Mouse (Mus musculus): ENCODE data around the gene Zfp36l2. TPM values are rescaled to one million over a fixed set of nuclear protein-coding genes. Genes with fewer than 3 reads are reported as not detected.

The Zfp36l2 gene
- polyA plus RNA-seq, 1 experiment from 2014 or later, result 29.6 TPM

GRCm38 (mm10) chr17:84181502-84182310 lies 6.0 kb downstream of the Zfp36l2 start:
- peak; percentile 19; the same call in 1 of the 2 replicates for TF ChIP-seq CTCF (IDR thresholded peaks at IDR 0.05; ENCODE audit: low read depth)
- Histone ChIP-seq H3K36me3 (ENCODE audit: control insufficient read depth, insufficient read depth) (peaks cover 16% of the 10 kb centered on the region), H3K4me1 (replicated peaks; ENCODE audit: control insufficient read depth, insufficient read depth, low read length) (peaks cover 22% of the 10 kb centered on the region), H3K4me3 (ENCODE audit: low read depth, low read length) (no peak overlapping the region), H3K9me3 (ENCODE audit: control insufficient read depth) (no peaks in the 10 kb centered on the region), H3K27ac (ENCODE audit: low read depth, low read length) (peak overlapping the region; percentile 88), H3K27me3 (replicated peaks; ENCODE audit: control insufficient read depth, insufficient read depth, low read length) (no peaks in the 10 kb centered on the region), H3K4me2 (replicated peaks; ENCODE audit: low read depth) (peak overlapping the region; percentile 62), H3K9ac (ENCODE audit: low read depth, low read length) (no peak overlapping the region)
- WGBS, result 48% methylated on average over 18 of the region's 18 CpGs
- ATAC-seq, result no peak

- TF ChIP-seq CTCF (IDR thresholded peaks at IDR 0.05; ENCODE audit: low read depth), result no peak
- Histone ChIP-seq H3K4me2 (replicated peaks; ENCODE audit: low read depth) (peak overlapping the region; percentile 62), H3K9ac (ENCODE audit: low read depth, low read length) (0 out of 2 replicates have a peak overlapping the region, but pooled peaks have one; percentile 12), H3K4me1 (replicated peaks; ENCODE audit: control insufficient read depth, insufficient read depth, low read length) (peaks cover 22% of the 10 kb centered on the region), H3K27ac (ENCODE audit: low read depth, low read length) (peak overlapping the region; percentile 88), H3K36me3 (ENCODE audit: control insufficient read depth, insufficient read depth) (peaks cover 8% of the 10 kb centered on the region), H3K27me3 (replicated peaks; ENCODE audit: control insufficient read depth, insufficient read depth, low read length) (no peaks in the 10 kb centered on the region), H3K9me3 (ENCODE audit: control insufficient read depth) (no peaks in the 10 kb centered on the region), H3K4me3 (ENCODE audit: low read depth, low read length) (no peak overlapping the region; the same call in 1 of the 2 replicates)
- 29% methylated on average over 11 of the region's 11 CpGs for WGBS
- ATAC-seq, result peak; percentile 67
Observed at GRCm38 (mm10) chr17:84180715-84181501, 6.8 kb downstream of the Zfp36l2 start.

GRCm38 (mm10) chr17:84179973-84180365 lies 7.8 kb downstream of the Zfp36l2 start:
- no peak overlapping the region for H3K4me2 ChIP-seq (replicated peaks; ENCODE audit: low read depth)
- H3K9me3 ChIP-seq (ENCODE audit: control insufficient read depth), result no peaks in the 10 kb centered on the region
- peaks cover 3% of the 10 kb centered on the region; the same call in 1 of the 2 replicates for H3K36me3 ChIP-seq (ENCODE audit: control insufficient read depth, insufficient read depth)
- peaks cover 22% of the 10 kb centered on the region for H3K4me1 ChIP-seq (replicated peaks; ENCODE audit: control insufficient read depth, insufficient read depth, low read length)
- H3K27me3 ChIP-seq (replicated peaks; ENCODE audit: control insufficient read depth, insufficient read depth, low read length), result no peaks in the 10 kb centered on the region
- ATAC-seq, result no peak
- no peak overlapping the region for H3K27ac ChIP-seq (ENCODE audit: low read depth, low read length)
- no peak for TF ChIP-seq CTCF (IDR thresholded peaks at IDR 0.05; ENCODE audit: low read depth)
- 61% methylated on average over 4 of the region's 4 CpGs for WGBS
- no peak overlapping the region for H3K4me3 ChIP-seq (ENCODE audit: low read depth, low read length)
- no peak overlapping the region for H3K9ac ChIP-seq (ENCODE audit: low read depth, low read length)

GRCm38 (mm10) chr17:84179026-84179972 lies 8.4 kb downstream of the Zfp36l2 start:
- 82% methylated on average over 17 of the region's 17 CpGs for WGBS
- no peak for TF ChIP-seq CTCF (IDR thresholded peaks at IDR 0.05; ENCODE audit: low read depth)
- H3K4me2 ChIP-seq (replicated peaks; ENCODE audit: low read depth), result no peak overlapping the region
- H3K27me3 ChIP-seq (replicated peaks; ENCODE audit: control insufficient read depth, insufficient read depth, low read length), result no peaks in the 10 kb centered on the region
- ATAC-seq, result no peak
- H3K4me3 ChIP-seq (ENCODE audit: low read depth, low read length), result no peak overlapping the region
- H3K9me3 ChIP-seq (ENCODE audit: control insufficient read depth), result no peaks in the 10 kb centered on the region
- H3K9ac ChIP-seq (ENCODE audit: low read depth, low read length), result no peak overlapping the region
- H3K36me3 ChIP-seq (ENCODE audit: control insufficient read depth, insufficient read depth), result 0 out of 2 replicates have a peak, but pooled peaks cover 3% of the 10 kb centered on the region
- H3K27ac ChIP-seq (ENCODE audit: low read depth, low read length), result no peak overlapping the region
- peaks cover 22% of the 10 kb centered on the region for H3K4me1 ChIP-seq (replicated peaks; ENCODE audit: control insufficient read depth, insufficient read depth, low read length)

GRCm38 (mm10) chr17:84177481-84177880 lies 10.3 kb downstream of the Zfp36l2 start:
- H3K27ac ChIP-seq (ENCODE audit: low read depth, low read length), result no peak overlapping the region

More at GRCm38 (mm10) chr17:84177481-84177880, 10.3 kb downstream of the Zfp36l2 start:
- Histone ChIP-seq H3K9me3 (ENCODE audit: control insufficient read depth) (no peaks in the 10 kb centered on the region), H3K4me2 (replicated peaks; ENCODE audit: low read depth) (no peak overlapping the region), H3K27me3 (replicated peaks; ENCODE audit: control insufficient read depth, insufficient read depth, low read length) (no peaks in the 10 kb centered on the region), H3K4me3 (ENCODE audit: low read depth, low read length) (no peak overlapping the region), H3K36me3 (ENCODE audit: control insufficient read depth, insufficient read depth) (no peaks in the 10 kb centered on the region), H3K4me1 (replicated peaks; ENCODE audit: control insufficient read depth, insufficient read depth, low read length) (peaks cover 21% of the 10 kb centered on the region), H3K9ac (ENCODE audit: low read depth, low read length) (no peak overlapping the region)
- WGBS, result 36% methylated on average over 8 of the region's 8 CpGs
- no peak for TF ChIP-seq CTCF (IDR thresholded peaks at IDR 0.05; ENCODE audit: low read depth)
- no peak for ATAC-seq

All from intestine, postnatal 0 days (tissue).